Mouse (Mus musculus): ENCODE results near the gene Hsp90ab1. TPM values are rescaled to one million over a fixed set of nuclear protein-coding genes. Genes with fewer than 3 reads are reported as not detected.
A peak's percentile ranks its signal among the peaks of the same experiment; 100 is the strongest.

Hsp90ab1 gene
- polyA plus RNA-seq, 1 experiment from 2014 or later = 1,573 TPM

- Histone ChIP-seq H3K27me3 (ENCODE audit: control insufficient read depth, insufficient read depth, low read length) (no peaks in the 10 kb centered on the region), H3K27ac (ENCODE audit: low read length) (peak overlapping the region; percentile 80), H3K9me3 (ENCODE audit: control insufficient read depth, low read depth, low read length) (no peaks in the 10 kb centered on the region), H3K4me3 (ENCODE audit: low read depth, low read length) (no peak overlapping the region), H3K4me2 (replicated peaks; ENCODE audit: low read depth, low read length) (no peak overlapping the region), H3K9ac (replicated peaks; ENCODE audit: low read depth, low read length) (no peak overlapping the region), H3K4me1 (ENCODE audit: control insufficient read depth, insufficient read depth, low read length) (peaks cover 29% of the 10 kb centered on the region), H3K36me3 (ENCODE audit: control insufficient read depth, insufficient read depth, low read length) (no peaks in the 10 kb centered on the region; the same call in 1 of the 2 replicates)
- WGBS = 29% methylated on average over 14 of the region's 14 CpGs
- peak; percentile 60; the same call in 1 of the 2 replicates for ATAC-seq (ENCODE audit: insufficient number of reproducible peaks, insufficient read depth, low FRiP score, low read depth)
Measured at GRCm38 (mm10) chr17:45584939-45585678, 12.0 kb upstream of the Hsp90ab1 start.

GRCm38 (mm10) chr17:45584096-45584896, 11.2 kb upstream of the Hsp90ab1 start:
- Histone ChIP-seq H3K36me3 (ENCODE audit: control insufficient read depth, insufficient read depth, low read length) (no peaks in the 10 kb centered on the region; the same call in 1 of the 2 replicates), H3K27me3 (ENCODE audit: control insufficient read depth, insufficient read depth, low read length) (no peaks in the 10 kb centered on the region), H3K9me3 (ENCODE audit: control insufficient read depth, low read depth, low read length) (no peaks in the 10 kb centered on the region), H3K27ac (ENCODE audit: low read length) (peak overlapping the region; percentile 80), H3K4me1 (ENCODE audit: control insufficient read depth, insufficient read depth, low read length) (peaks cover 29% of the 10 kb centered on the region), H3K4me2 (replicated peaks; ENCODE audit: low read depth, low read length) (no peak overlapping the region), H3K4me3 (ENCODE audit: low read depth, low read length) (no peak overlapping the region), H3K9ac (replicated peaks; ENCODE audit: low read depth, low read length) (no peak overlapping the region)
- peak; percentile 10; the same call in 1 of the 2 replicates for ATAC-seq (ENCODE audit: insufficient number of reproducible peaks, insufficient read depth, low FRiP score, low read depth)
- WGBS = 40% methylated on average over 12 of the region's 12 CpGs

DNA sequence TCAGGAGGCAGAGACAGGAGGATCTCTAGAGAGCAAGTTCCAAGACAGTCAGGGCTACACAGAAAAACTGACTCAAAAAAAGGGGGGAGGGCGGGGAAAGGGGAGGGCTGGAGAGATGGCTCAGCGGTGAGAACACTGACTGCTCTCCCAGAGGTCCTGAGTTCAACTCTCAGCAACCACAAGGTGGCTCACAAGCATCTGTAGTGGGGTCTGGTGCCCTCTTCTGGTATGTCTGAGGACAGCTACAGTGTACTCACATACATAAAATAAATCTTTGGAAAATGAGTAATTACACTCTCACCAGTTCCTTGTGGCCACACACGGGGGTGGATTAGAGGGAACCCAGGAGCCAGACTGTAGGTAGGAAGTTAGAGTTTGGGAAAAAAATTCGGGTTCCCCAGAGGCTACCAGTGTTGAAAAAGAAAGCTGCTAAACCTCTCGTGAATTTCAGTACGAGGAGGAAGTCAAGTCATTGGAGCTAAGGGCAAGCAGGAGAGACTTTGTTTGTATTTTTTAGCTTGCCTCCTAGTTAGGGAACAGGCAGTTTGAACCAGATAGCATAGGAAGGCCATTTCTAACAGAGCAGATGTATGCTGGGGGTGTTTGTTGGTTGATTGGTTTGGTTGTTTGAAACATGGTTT, 9.8 kb upstream of the Hsp90ab1 start:
- H3K27ac ChIP-seq (ENCODE audit: low read length) = no peak overlapping the region
- H3K27me3 ChIP-seq (ENCODE audit: control insufficient read depth, insufficient read depth, low read length) = no peaks in the 10 kb centered on the region
- H3K9ac ChIP-seq (replicated peaks; ENCODE audit: low read depth, low read length) = no peak overlapping the region
- H3K4me3 ChIP-seq (ENCODE audit: low read depth, low read length) = no peak overlapping the region
- H3K9me3 ChIP-seq (ENCODE audit: control insufficient read depth, low read depth, low read length) = no peaks in the 10 kb centered on the region
- 65% methylated on average over 6 of the region's 6 CpGs for whole genome bisulfite sequencing
- H3K4me2 ChIP-seq (replicated peaks; ENCODE audit: low read depth, low read length) = no peak overlapping the region
- ATAC-seq (ENCODE audit: insufficient number of reproducible peaks, insufficient read depth, low FRiP score, low read depth) = no peak
- peaks cover 33% of the 10 kb centered on the region for H3K4me1 ChIP-seq (ENCODE audit: control insufficient read depth, insufficient read depth, low read length)
- H3K36me3 ChIP-seq (ENCODE audit: control insufficient read depth, insufficient read depth, low read length) = no peaks in the 10 kb centered on the region; the same call in 1 of the 2 replicates

- ATAC-seq (ENCODE audit: insufficient number of reproducible peaks, insufficient read depth, low FRiP score, low read depth) = no peak
- Histone ChIP-seq H3K9me3 (ENCODE audit: control insufficient read depth, low read depth, low read length) (no peaks in the 10 kb centered on the region), H3K4me3 (ENCODE audit: low read depth, low read length) (no peak overlapping the region), H3K36me3 (ENCODE audit: control insufficient read depth, insufficient read depth, low read length) (no peaks in the 10 kb centered on the region; the same call in 1 of the 2 replicates), H3K27ac (ENCODE audit: low read length) (no peak overlapping the region), H3K9ac (replicated peaks; ENCODE audit: low read depth, low read length) (no peak overlapping the region), H3K27me3 (ENCODE audit: control insufficient read depth, insufficient read depth, low read length) (no peaks in the 10 kb centered on the region), H3K4me1 (ENCODE audit: control insufficient read depth, insufficient read depth, low read length) (peaks cover 33% of the 10 kb centered on the region), H3K4me2 (replicated peaks; ENCODE audit: low read depth, low read length) (no peak overlapping the region)
- 91% methylated on average over 6 of the region's 6 CpGs for WGBS
Measured at GRCm38 (mm10) chr17:45582188-45582587, 9.1 kb upstream of the Hsp90ab1 start.

- H3K4me1 ChIP-seq (ENCODE audit: control insufficient read depth, insufficient read depth, low read length) = peaks cover 33% of the 10 kb centered on the region
- H3K36me3 ChIP-seq (ENCODE audit: control insufficient read depth, insufficient read depth, low read length) = no peaks in the 10 kb centered on the region; the same call in 1 of the 2 replicates
- 0 out of 2 replicates have a peak overlapping the region, but pooled peaks have one; percentile 10 for H3K9ac ChIP-seq (replicated peaks; ENCODE audit: low read depth, low read length)
- no peak overlapping the region for H3K4me2 ChIP-seq (replicated peaks; ENCODE audit: low read depth, low read length)
- ATAC-seq (ENCODE audit: insufficient number of reproducible peaks, insufficient read depth, low FRiP score, low read depth) = no peak
- no peaks in the 10 kb centered on the region for H3K9me3 ChIP-seq (ENCODE audit: control insufficient read depth, low read depth, low read length)
- H3K27me3 ChIP-seq (ENCODE audit: control insufficient read depth, insufficient read depth, low read length) = no peaks in the 10 kb centered on the region
- H3K27ac ChIP-seq (ENCODE audit: low read length) = peak overlapping the region; percentile 63; the same call in 1 of the 2 replicates
- H3K4me3 ChIP-seq (ENCODE audit: low read depth, low read length) = no peak overlapping the region
- 10% methylated on average over 2 of the region's 2 CpGs for whole genome bisulfite sequencing
Measured at GRCm38 (mm10) chr17:45581567-45581983, 8.5 kb upstream of the Hsp90ab1 start.

GRCm38 (mm10) chr17:45580958-45581477, 7.9 kb upstream of the Hsp90ab1 start:
- Histone ChIP-seq H3K36me3 (ENCODE audit: control insufficient read depth, insufficient read depth, low read length) (no peaks in the 10 kb centered on the region; the same call in 1 of the 2 replicates), H3K27me3 (ENCODE audit: control insufficient read depth, insufficient read depth, low read length) (no peaks in the 10 kb centered on the region), H3K9ac (replicated peaks; ENCODE audit: low read depth, low read length) (0 out of 2 replicates have a peak overlapping the region, but pooled peaks have one; percentile 10), H3K9me3 (ENCODE audit: control insufficient read depth, low read depth, low read length) (no peaks in the 10 kb centered on the region), H3K4me3 (ENCODE audit: low read depth, low read length) (no peak overlapping the region), H3K4me1 (ENCODE audit: control insufficient read depth, insufficient read depth, low read length) (peaks cover 33% of the 10 kb centered on the region), H3K4me2 (replicated peaks; ENCODE audit: low read depth, low read length) (no peak overlapping the region), H3K27ac (ENCODE audit: low read length) (peak overlapping the region; percentile 63; the same call in 1 of the 2 replicates)
- WGBS = 28% methylated on average over 12 of the region's 12 CpGs
- ATAC-seq (ENCODE audit: insufficient number of reproducible peaks, insufficient read depth, low FRiP score, low read depth) = peak; percentile 19; the same call in 1 of the 2 replicates

- peaks cover 29% of the 10 kb centered on the region for H3K4me1 ChIP-seq (ENCODE audit: control insufficient read depth, insufficient read depth, low read length)
- H3K4me3 ChIP-seq (ENCODE audit: low read depth, low read length) = no peak overlapping the region
- no peaks in the 10 kb centered on the region for H3K27me3 ChIP-seq (ENCODE audit: control insufficient read depth, insufficient read depth, low read length)
- H3K27ac ChIP-seq (ENCODE audit: low read length) = no peak overlapping the region
- WGBS = 76% methylated on average over 4 of the region's 4 CpGs
- H3K9me3 ChIP-seq (ENCODE audit: control insufficient read depth, low read depth, low read length) = no peaks in the 10 kb centered on the region
- no peak overlapping the region for H3K9ac ChIP-seq (replicated peaks; ENCODE audit: low read depth, low read length)
- no peaks in the 10 kb centered on the region for H3K36me3 ChIP-seq (ENCODE audit: control insufficient read depth, insufficient read depth, low read length)
- no peak for ATAC-seq (ENCODE audit: insufficient number of reproducible peaks, insufficient read depth, low FRiP score, low read depth)
- no peak overlapping the region for H3K4me2 ChIP-seq (replicated peaks; ENCODE audit: low read depth, low read length)
Measured at GRCm38 (mm10) chr17:45579554-45579953, 6.5 kb upstream of the Hsp90ab1 start.

GRCm38 (mm10) chr17:45578843-45579242, 5.8 kb upstream of the Hsp90ab1 start:
- Histone ChIP-seq H3K4me3 (ENCODE audit: low read depth, low read length) (no peak overlapping the region), H3K27ac (ENCODE audit: low read length) (peak overlapping the region; percentile 78; the same call in 1 of the 2 replicates), H3K9me3 (ENCODE audit: control insufficient read depth, low read depth, low read length) (no peaks in the 10 kb centered on the region), H3K27me3 (ENCODE audit: control insufficient read depth, insufficient read depth, low read length) (no peaks in the 10 kb centered on the region), H3K9ac (replicated peaks; ENCODE audit: low read depth, low read length) (no peak overlapping the region), H3K4me2 (replicated peaks; ENCODE audit: low read depth, low read length) (no peak overlapping the region), H3K36me3 (ENCODE audit: control insufficient read depth, insufficient read depth, low read length) (no peaks in the 10 kb centered on the region), H3K4me1 (ENCODE audit: control insufficient read depth, insufficient read depth, low read length) (peaks cover 24% of the 10 kb centered on the region)
- no peak for ATAC-seq (ENCODE audit: insufficient number of reproducible peaks, insufficient read depth, low FRiP score, low read depth)
- WGBS = 70% methylated on average over 7 of the region's 7 CpGs

Data from stomach, embryonic 14.5 days (tissue).